ENCODE assay signal across 7 mouse cellular contexts in the genomic region with DNA sequence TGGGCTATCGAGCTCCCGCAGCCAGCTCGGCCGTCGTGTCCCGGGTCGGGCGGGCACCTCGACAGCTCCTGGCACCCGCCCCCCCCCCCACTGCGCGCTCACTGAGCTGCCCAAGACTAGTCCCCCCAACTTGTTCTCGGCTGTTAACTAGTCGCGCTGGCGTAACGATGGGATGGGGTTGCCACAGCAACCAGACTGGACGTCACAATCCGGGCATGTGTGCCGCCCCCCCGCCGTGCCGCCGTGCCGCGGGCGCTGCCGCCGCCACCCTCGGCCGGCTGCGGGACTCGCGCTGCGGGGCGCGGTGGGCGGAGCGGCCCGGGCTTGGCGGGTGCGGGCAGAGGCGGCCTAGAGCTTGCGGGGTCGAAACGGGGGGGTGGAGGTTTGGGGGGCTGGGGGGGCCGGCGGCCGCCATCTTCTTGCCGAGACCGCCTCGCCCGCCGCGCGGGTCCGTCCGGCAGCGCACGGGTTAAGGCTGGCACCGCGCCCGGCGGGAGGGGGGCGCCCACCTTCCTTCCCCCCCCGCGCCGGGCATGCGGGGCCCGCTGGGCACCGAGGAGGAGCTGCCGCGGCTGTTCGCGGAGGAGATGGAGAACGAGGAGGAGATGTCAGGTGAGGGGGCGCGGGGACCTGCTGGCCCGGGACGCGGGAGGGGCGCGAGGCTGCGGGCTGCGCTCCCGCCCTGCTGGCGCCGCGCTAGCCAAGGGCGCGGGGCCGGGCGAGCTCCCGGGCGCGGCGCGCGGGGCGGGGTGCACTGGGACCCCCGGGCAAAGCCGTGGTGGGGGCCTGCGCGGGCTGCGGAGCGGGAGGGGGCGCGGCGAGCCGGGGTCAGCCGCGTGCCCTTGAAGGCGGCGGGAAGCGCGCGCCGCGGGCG. TPM values are rescaled to one million over a fixed set of nuclear protein-coding genes. Genes with fewer than 3 reads are reported as not detected.
DNase-seq lines count a peak whose midpoint lies in the region; ATAC-seq and TF ChIP-seq lines count a peak whose summit lies in the region.

A gene (plus strand): TSS at position 233 of the 874 bp plus-strand sequence.

- no peak for DNase-seq in lung, postnatal 0 days (ENCODE audit: low spot score)
- no peak for DNase-seq in lung, postnatal 36 days
- no peak for DNase-seq in embryonic facial prominence, embryonic 14.5 days (ENCODE audit: low spot score)
- no peak for DNase-seq in urinary bladder, postnatal 14 days (ENCODE audit: low spot score)
- no peak for DNase-seq in thymus, postnatal 25 days

- H3K4me1 ChIP-seq in lung, postnatal 0 days (ENCODE audit: insufficient read depth, low read depth, low read length), result no peaks in the 10 kb centered on the region
- peaks cover 8% of the 10 kb centered on the region; the same call in 1 of the 2 replicates for H3K4me1 ChIP-seq in embryonic facial prominence, embryonic 14.5 days (ENCODE audit: control insufficient read depth, insufficient read depth, low read length)
- no peaks in the 10 kb centered on the region; the same call in 1 of the 2 replicates for H3K4me1 ChIP-seq in intestine, postnatal 0 days (replicated peaks; ENCODE audit: control insufficient read depth, insufficient read depth, low read length)
- peaks cover 32% of the 10 kb centered on the region for H3K4me1 ChIP-seq in midbrain, embryonic 12.5 days

- H3K27me3 ChIP-seq in lung, postnatal 0 days (replicated peaks; ENCODE audit: insufficient read depth, low read length), result peaks cover 35% of the 10 kb centered on the region
- H3K27me3 ChIP-seq in embryonic facial prominence, embryonic 14.5 days (replicated peaks; ENCODE audit: control insufficient read depth, insufficient read depth, low read length), result peaks cover 43% of the 10 kb centered on the region
- peaks cover 43% of the 10 kb centered on the region for H3K27me3 ChIP-seq in intestine, postnatal 0 days (replicated peaks; ENCODE audit: control insufficient read depth, insufficient read depth, low read length)
- H3K27me3 ChIP-seq in midbrain, embryonic 12.5 days, result peaks cover 72% of the 10 kb centered on the region

- peak within 1 kb of the TSS; percentile 78 for H3K4me2 ChIP-seq in lung, postnatal 0 days (replicated peaks; ENCODE audit: low read depth, low read length)
- H3K4me2 ChIP-seq in embryonic facial prominence, embryonic 14.5 days (ENCODE audit: low read depth, low read length), result peak within 1 kb of the TSS; percentile 100
- peak within 1 kb of the TSS; percentile 77 for H3K4me2 ChIP-seq in intestine, postnatal 0 days (replicated peaks; ENCODE audit: low read depth)
- H3K4me2 ChIP-seq in midbrain, embryonic 12.5 days (replicated peaks), result peak within 1 kb of the TSS; percentile 100

- H3K27ac ChIP-seq in lung, postnatal 0 days (ENCODE audit: low read length), result no peak within 1 kb of the TSS
- no peak within 1 kb of the TSS for H3K27ac ChIP-seq in embryonic facial prominence, embryonic 14.5 days (replicated peaks; ENCODE audit: low read depth, low read length)
- no peak within 1 kb of the TSS for H3K27ac ChIP-seq in intestine, postnatal 0 days (ENCODE audit: low read depth, low read length)
- H3K27ac ChIP-seq in midbrain, embryonic 12.5 days (replicated peaks), result no peak within 1 kb of the TSS

- no peaks in the 10 kb centered on the region for H3K36me3 ChIP-seq in lung, postnatal 0 days (ENCODE audit: insufficient read depth, low read length)
- peaks cover 23% of the 10 kb centered on the region for H3K36me3 ChIP-seq in embryonic facial prominence, embryonic 14.5 days (ENCODE audit: control insufficient read depth, insufficient read depth, low read length)
- peaks cover 13% of the 10 kb centered on the region for H3K36me3 ChIP-seq in intestine, postnatal 0 days (ENCODE audit: control insufficient read depth, insufficient read depth)
- H3K36me3 ChIP-seq in midbrain, embryonic 12.5 days, result peaks cover 24% of the 10 kb centered on the region

- under 1% methylated on average over 67 of the region's 120 CpGs for WGBS in lung, postnatal 0 days
- WGBS in embryonic facial prominence, embryonic 14.5 days, result 6% methylated on average over 7 of the region's 120 CpGs
- under 1% methylated on average over 71 of the region's 120 CpGs for WGBS in intestine, postnatal 0 days
- 1% methylated on average over 64 of the region's 120 CpGs for WGBS in midbrain, embryonic 12.5 days

- no peak for TF ChIP-seq CTCF in lung, postnatal 0 days (IDR thresholded peaks at IDR 0.05)
- TF ChIP-seq CTCF in intestine, postnatal 0 days (IDR thresholded peaks at IDR 0.05; ENCODE audit: low read depth), result no peak

- no peak for TF ChIP-seq EP300 in lung, postnatal 0 days (IDR thresholded peaks at IDR 0.05)

- peak within 1 kb of the TSS; percentile 42 for H3K4me3 ChIP-seq in lung, postnatal 0 days (ENCODE audit: low read depth, low read length)
- peak within 1 kb of the TSS; percentile 56 for H3K4me3 ChIP-seq in embryonic facial prominence, embryonic 14.5 days (ENCODE audit: low read depth, low read length)
- H3K4me3 ChIP-seq in intestine, postnatal 0 days (ENCODE audit: low read depth, low read length), result peak within 1 kb of the TSS; percentile 45
- H3K4me3 ChIP-seq in midbrain, embryonic 12.5 days, result peak within 1 kb of the TSS; percentile 68

- ATAC-seq in lung, postnatal 0 days, result no peak
- ATAC-seq in embryonic facial prominence, embryonic 14.5 days (ENCODE audit: low read depth), result 0 out of 2 replicates have a peak, but pooled peaks have one; percentile 27
- no peak; the same call in 1 of the 2 replicates for ATAC-seq in intestine, postnatal 0 days
- 0 out of 2 replicates have a peak, but pooled peaks have one; percentile 31 for ATAC-seq in midbrain, embryonic 12.5 days (ENCODE audit: low FRiP score, low read depth)

- no peak within 1 kb of the TSS for H3K9ac ChIP-seq in lung, postnatal 0 days (replicated peaks; ENCODE audit: low read depth)
- peak within 1 kb of the TSS; percentile 62 for H3K9ac ChIP-seq in embryonic facial prominence, embryonic 14.5 days (ENCODE audit: low read depth, low read length)
- H3K9ac ChIP-seq in intestine, postnatal 0 days (ENCODE audit: low read depth, low read length), result peak within 1 kb of the TSS; percentile 22; the same call in 1 of the 2 replicates
- H3K9ac ChIP-seq in midbrain, embryonic 12.5 days (replicated peaks), result peak within 1 kb of the TSS; percentile 73

- no peaks in the 10 kb centered on the region for H3K9me3 ChIP-seq in lung, postnatal 0 days (ENCODE audit: low read length)
- no peaks in the 10 kb centered on the region for H3K9me3 ChIP-seq in embryonic facial prominence, embryonic 14.5 days (ENCODE audit: control insufficient read depth, low read length)
- H3K9me3 ChIP-seq in intestine, postnatal 0 days (ENCODE audit: control insufficient read depth), result no peaks in the 10 kb centered on the region
- H3K9me3 ChIP-seq in midbrain, embryonic 12.5 days, result no peaks in the 10 kb centered on the region

RNA-seq across cellular contexts. Expression of the gene that starts here (rescaled TPM):
- polyA plus RNA-seq in lung, postnatal 0 days (2015; fragmentation: Nextera tagmentation; extraction: Ambion mirVana), result 0.06 and 0.07 TPM in 2 replicates
- polyA plus RNA-seq in embryonic facial prominence, embryonic 14.5 days (2014; fragmentation: Nextera tagmentation; extraction: Ambion mirVana), result 1.4 and 2.0 TPM in 2 replicates
- polyA plus RNA-seq in intestine, postnatal 0 days (2015; fragmentation: Nextera tagmentation; extraction: Ambion mirVana), result 1.4 and 1.5 TPM in 2 replicates
- 3.5 and 4.9 TPM in 2 replicates for polyA plus RNA-seq in midbrain, embryonic 12.5 days (2016; fragmentation: Nextera tagmentation; extraction: Ambion mirVana)

Comparison
In these comparisons a context has a peak if more than half of its experiments do, and no peak if none do; other contexts are left out.
1. ATAC-seq: peak in embryonic facial prominence, embryonic 14.5 days (single experiment) and midbrain, embryonic 12.5 days (single experiment); none in lung, postnatal 0 days (single experiment) and intestine, postnatal 0 days (single experiment).
2. Peak in every context shown above with its lines, with median percentiles within 50 percentile points of each other: H3K4me2 ChIP-seq and H3K4me3 ChIP-seq.